Mouse (Mus musculus) stomach, embryonic 14.5 days (tissue): ENCODE results near the gene Coa5. TPM values are rescaled to one million over a fixed set of nuclear protein-coding genes. Genes with fewer than 3 reads are reported as not detected.

Source experiments
- ATAC-seq: fragments of 200-750 bp; cut with Nextera tagmentation; 2 replicates; pipeline ENCODE4 v1.8.0; 2017; ENCODE audit warnings: low read depth, moderate TSS enrichment; ENCODE audit not compliant: insufficient number of reproducible peaks, insufficient read depth, low FRiP score
- H3K27ac ChIP-seq: fragments of 300-500 bp; sonication (generic); 2 replicates; pipeline ENCODE4 v1.5.1; 2014; ENCODE audit warnings: mild to moderate bottlenecking, low read length, moderate library complexity, mixed read lengths
- H3K27me3 ChIP-seq: fragments of 300-500 bp; sonication (generic); 2 replicates; pipeline ENCODE4 v1.6.1; 2014; ENCODE audit warnings: low read length, control low read depth, mixed read lengths; ENCODE audit not compliant: control insufficient read depth, insufficient read depth
- H3K36me3 ChIP-seq: fragments of 300-500 bp; sonication (generic); 2 replicates; pipeline ENCODE4 v1.6.1; 2014; ENCODE audit warnings: mild to moderate bottlenecking, control low read depth, low read length, moderate library complexity, mixed read lengths; ENCODE audit not compliant: control insufficient read depth, insufficient read depth
- H3K4me1 ChIP-seq: fragments of 300-500 bp; sonication (generic); 2 replicates; pipeline ENCODE4 v1.6.1; 2014; ENCODE audit warnings: low read length, control low read depth, mixed read lengths; ENCODE audit not compliant: control insufficient read depth, insufficient read depth
- H3K4me2 ChIP-seq: fragments of 300-500 bp; sonication (generic); replicated peaks from 2 replicates; pipeline ENCODE4 v1.6.1; 2014; ENCODE audit warnings: low read depth, low read length, control low read depth
- H3K4me3 ChIP-seq: fragments of 300-500 bp; sonication (generic); 2 replicates; pipeline ENCODE4 v1.5.1; 2014; ENCODE audit warnings: low read depth, low read length, control low read depth
- H3K9ac ChIP-seq: fragments of 300-500 bp; sonication (generic); replicated peaks from 2 replicates; pipeline ENCODE4 v1.6.1; 2014; ENCODE audit warnings: low read depth, mild to moderate bottlenecking, control low read depth, low read length, moderate library complexity, mixed read lengths
- H3K9me3 ChIP-seq: fragments of 300-500 bp; sonication (generic); 2 replicates; pipeline ENCODE4 v1.6.1; 2016; ENCODE audit warnings: low read depth, low read length, control low read depth; ENCODE audit not compliant: control insufficient read depth
- WGBS: fragments of 180-500 bp; shearing (Covaris S2); extraction: QIAGEN DNeasy Blood & Tissue Kit; methylation state at CpG from one replicate; pipeline ENCODE4 v1.1.7; 2014; 5-methylcytosine and 5-hydroxymethylcytosine counted together
- polyA plus RNA-seq: library from polyadenylated mRNA; unstranded; fragments of >200 nt; fragmentation: Nextera tagmentation; extraction: Ambion mirVana; gene quantifications from 2 replicates; pipeline ENCODE4 v1.2.1, GENCODE M21; 2014

Gene Coa5
- polyA plus RNA-seq, 1 experiment from 2014 or later: 45.7 TPM

- H3K4me3 ChIP-seq: no peak overlapping the region
- WGBS: 77% methylated on average over 10 of the region's 10 CpGs
- no peak overlapping the region for H3K9ac ChIP-seq
Measured at GRCm38 (mm10) chr1:37448361-37449095, 18.6 kb upstream of the Coa5 start.

GRCm38 (mm10) chr1:37442848-37443835 lies 13.2 kb upstream of the Coa5 start:
- no peak overlapping the region for H3K4me2 ChIP-seq
- 92% methylated on average over 16 of the region's 16 CpGs for WGBS
- no peak for ATAC-seq
- H3K27ac ChIP-seq: no peak overlapping the region
- no peaks in the 10 kb centered on the region for H3K27me3 ChIP-seq
- H3K4me3 ChIP-seq: no peak overlapping the region
- H3K9ac ChIP-seq: no peak overlapping the region
- no peaks in the 10 kb centered on the region for H3K4me1 ChIP-seq
- H3K36me3 ChIP-seq: peaks cover 23% of the 10 kb centered on the region
- H3K9me3 ChIP-seq: no peaks in the 10 kb centered on the region

More at GRCm38 (mm10) chr1:37448361-37449095, 18.6 kb upstream of the Coa5 start:
- no peaks in the 10 kb centered on the region; the same call in 1 of the 2 replicates for H3K36me3 ChIP-seq
- no peaks in the 10 kb centered on the region for H3K9me3 ChIP-seq
- ATAC-seq: no peak
- H3K4me1 ChIP-seq: no peaks in the 10 kb centered on the region
- no peak overlapping the region for H3K27ac ChIP-seq
- no peak overlapping the region for H3K4me2 ChIP-seq
- H3K27me3 ChIP-seq: no peaks in the 10 kb centered on the region

GRCm38 (mm10) chr1:37436419-37436818 lies 6.5 kb upstream of the Coa5 start:
- H3K4me2 ChIP-seq: no peak overlapping the region
- 89% methylated on average over 3 of the region's 3 CpGs for WGBS
- no peaks in the 10 kb centered on the region for H3K27me3 ChIP-seq
- peaks cover 63% of the 10 kb centered on the region for H3K36me3 ChIP-seq
- H3K4me1 ChIP-seq: peaks cover 2% of the 10 kb centered on the region; the same call in 1 of the 2 replicates
- no peak overlapping the region for H3K27ac ChIP-seq
- ATAC-seq: no peak
- H3K9ac ChIP-seq: no peak overlapping the region
- H3K4me3 ChIP-seq: no peak overlapping the region
- H3K9me3 ChIP-seq: no peaks in the 10 kb centered on the region

- H3K27me3 ChIP-seq: no peaks in the 10 kb centered on the region
- peak overlapping the region; percentile 89 for H3K9ac ChIP-seq
- H3K4me2 ChIP-seq: peak overlapping the region; percentile 61
- H3K4me1 ChIP-seq: peaks cover 14% of the 10 kb centered on the region
- WGBS: 2% methylated on average over 40 of the region's 40 CpGs
- ATAC-seq: peak; percentile 54; the same call in 1 of the 2 replicates
- no peaks in the 10 kb centered on the region for H3K9me3 ChIP-seq
- peak overlapping the region; percentile 93 for H3K4me3 ChIP-seq
- peak overlapping the region; percentile 70 for H3K27ac ChIP-seq
- peaks cover 26% of the 10 kb centered on the region for H3K36me3 ChIP-seq
Measured at GRCm38 (mm10) chr1:37430297-37430840, 466 bp upstream of the Coa5 start.

GRCm38 (mm10) chr1:37428911-37429310 lies 992 bp downstream of the Coa5 start:
- WGBS: 62% methylated on average over 2 of the region's 2 CpGs
- H3K4me1 ChIP-seq: peaks cover 14% of the 10 kb centered on the region
- peak overlapping the region; percentile 89; the same call in 1 of the 2 replicates for H3K9ac ChIP-seq

GRCm38 (mm10) chr1:37427144-37427875 lies 2.6 kb downstream of the Coa5 start:
- no peak overlapping the region for H3K27ac ChIP-seq
- no peak overlapping the region for H3K4me3 ChIP-seq
- WGBS: 94% methylated on average over 8 of the region's 8 CpGs
- peaks cover 11% of the 10 kb centered on the region; the same call in 1 of the 2 replicates for H3K36me3 ChIP-seq
- no peak overlapping the region for H3K4me2 ChIP-seq
- H3K27me3 ChIP-seq: no peaks in the 10 kb centered on the region
- peaks cover 3% of the 10 kb centered on the region; the same call in 1 of the 2 replicates for H3K9me3 ChIP-seq
- ATAC-seq: no peak
- H3K9ac ChIP-seq: no peak overlapping the region
- peaks cover 14% of the 10 kb centered on the region for H3K4me1 ChIP-seq

More at GRCm38 (mm10) chr1:37428911-37429310, 992 bp downstream of the Coa5 start:
- H3K27ac ChIP-seq: no peak overlapping the region
- ATAC-seq: no peak
- peak overlapping the region; percentile 60 for H3K4me2 ChIP-seq
- peaks cover 3% of the 10 kb centered on the region; the same call in 1 of the 2 replicates for H3K9me3 ChIP-seq
- H3K27me3 ChIP-seq: no peaks in the 10 kb centered on the region
- H3K36me3 ChIP-seq: peaks cover 23% of the 10 kb centered on the region
- H3K4me3 ChIP-seq: peak overlapping the region; percentile 93

- Histone ChIP-seq H3K4me1 (no peaks in the 10 kb centered on the region), H3K27ac (no peak overlapping the region), H3K27me3 (no peaks in the 10 kb centered on the region), H3K9ac (no peak overlapping the region), H3K4me2 (no peak overlapping the region), H3K4me3 (no peak overlapping the region), H3K9me3 (peaks cover 1% of the 10 kb centered on the region; the same call in 1 of the 2 replicates), H3K36me3 (peaks cover 6% of the 10 kb centered on the region; the same call in 1 of the 2 replicates)
- WGBS: 83% methylated on average over 1 of the region's 1 CpGs
- no peak for ATAC-seq
Measured at GRCm38 (mm10) chr1:37419420-37419819, 10.5 kb downstream of the Coa5 start.
